Mouse (Mus musculus): ENCODE measurements around the gene Ctnnbl1. TPM values are rescaled to one million over a fixed set of nuclear protein-coding genes. Genes with fewer than 3 reads are reported as not detected.

The Ctnnbl1 gene
- polyA plus RNA-seq, 1 experiment from 2014 or later: 98.8 TPM

- Histone ChIP-seq H3K4me3 (ENCODE audit: low read depth, low read length) (no peak overlapping the region), H3K27me3 (ENCODE audit: control insufficient read depth, insufficient read depth, low read length) (no peaks in the 10 kb centered on the region), H3K36me3 (ENCODE audit: control insufficient read depth, insufficient read depth, low read length) (no peaks in the 10 kb centered on the region), H3K9ac (ENCODE audit: low read length) (no peak overlapping the region), H3K4me2 (no peak overlapping the region), H3K9me3 (ENCODE audit: control insufficient read depth, low read length) (no peaks in the 10 kb centered on the region), H3K27ac (ENCODE audit: low read depth, low read length) (no peak overlapping the region), H3K4me1 (ENCODE audit: control insufficient read depth, insufficient read depth, low read length) (no peaks in the 10 kb centered on the region; the same call in 1 of the 2 replicates)
- no peak for DNase-seq (ENCODE audit: low spot score, missing footprints)
- ATAC-seq (ENCODE audit: low FRiP score): no peak
- 95% methylated on average over 13 of the region's 13 CpGs for WGBS
Observed at GRCm38 (mm10) chr2:157838206-157838923, 101.2 kb downstream of the Ctnnbl1 start.

- no peak for DNase-seq (ENCODE audit: low spot score, missing footprints)
- H3K36me3 ChIP-seq (ENCODE audit: control insufficient read depth, insufficient read depth, low read length): no peaks in the 10 kb centered on the region
- H3K4me1 ChIP-seq (ENCODE audit: control insufficient read depth, insufficient read depth, low read length): no peaks in the 10 kb centered on the region; the same call in 1 of the 2 replicates
- ATAC-seq (ENCODE audit: low FRiP score): no peak
- no peaks in the 10 kb centered on the region for H3K27me3 ChIP-seq (ENCODE audit: control insufficient read depth, insufficient read depth, low read length)
- H3K4me2 ChIP-seq: no peak overlapping the region
- H3K27ac ChIP-seq (ENCODE audit: low read depth, low read length): no peak overlapping the region
- no peak overlapping the region for H3K9ac ChIP-seq (ENCODE audit: low read length)
- no peak overlapping the region for H3K4me3 ChIP-seq (ENCODE audit: low read depth, low read length)
- H3K9me3 ChIP-seq (ENCODE audit: control insufficient read depth, low read length): no peaks in the 10 kb centered on the region
Observed at GRCm38 (mm10) chr2:157840641-157841078, 103.5 kb downstream of the Ctnnbl1 start.

GRCm38 (mm10) chr2:157841121-157841520 is 103.9 kb downstream of the Ctnnbl1 start:
- Histone ChIP-seq H3K4me1 (ENCODE audit: control insufficient read depth, insufficient read depth, low read length) (no peaks in the 10 kb centered on the region; the same call in 1 of the 2 replicates), H3K27ac (ENCODE audit: low read depth, low read length) (no peak overlapping the region; the same call in 1 of the 2 replicates), H3K9me3 (ENCODE audit: control insufficient read depth, low read length) (no peaks in the 10 kb centered on the region), H3K27me3 (ENCODE audit: control insufficient read depth, insufficient read depth, low read length) (no peaks in the 10 kb centered on the region), H3K4me3 (ENCODE audit: low read depth, low read length) (no peak overlapping the region), H3K4me2 (no peak overlapping the region), H3K36me3 (ENCODE audit: control insufficient read depth, insufficient read depth, low read length) (no peaks in the 10 kb centered on the region), H3K9ac (ENCODE audit: low read length) (no peak overlapping the region)
- DNase-seq (ENCODE audit: low spot score, missing footprints) (no peak), ATAC-seq (ENCODE audit: low FRiP score) (no peak)
- WGBS: 80% methylated on average over 6 of the region's 6 CpGs

- Histone ChIP-seq H3K36me3 (ENCODE audit: control insufficient read depth, insufficient read depth, low read length) (no peaks in the 10 kb centered on the region), H3K4me2 (no peak overlapping the region), H3K27me3 (ENCODE audit: control insufficient read depth, insufficient read depth, low read length) (no peaks in the 10 kb centered on the region), H3K27ac (ENCODE audit: low read depth, low read length) (no peak overlapping the region), H3K4me3 (ENCODE audit: low read depth, low read length) (no peak overlapping the region), H3K9ac (ENCODE audit: low read length) (no peak overlapping the region), H3K9me3 (ENCODE audit: control insufficient read depth, low read length) (no peaks in the 10 kb centered on the region), H3K4me1 (ENCODE audit: control insufficient read depth, insufficient read depth, low read length) (no peaks in the 10 kb centered on the region; the same call in 1 of the 2 replicates)
- 79% methylated on average over 2 of the region's 2 CpGs for WGBS
- DNase-seq (ENCODE audit: low spot score, missing footprints): no peak
- ATAC-seq (ENCODE audit: low FRiP score): no peak
Observed at GRCm38 (mm10) chr2:157844746-157845145, 107.5 kb downstream of the Ctnnbl1 start.

- WGBS: 88% methylated on average over 5 of the region's 5 CpGs
- no peak for ATAC-seq (ENCODE audit: low FRiP score)
Observed at GRCm38 (mm10) chr2:157845831-157846230, 108.6 kb downstream of the Ctnnbl1 start.

GRCm38 (mm10) chr2:157853135-157853534 is 115.9 kb downstream of the Ctnnbl1 start:
- 86% methylated on average over 3 of the region's 3 CpGs for WGBS
- H3K4me3 ChIP-seq (ENCODE audit: low read depth, low read length): no peak overlapping the region
- no peaks in the 10 kb centered on the region for H3K4me1 ChIP-seq (ENCODE audit: control insufficient read depth, insufficient read depth, low read length)
- H3K4me2 ChIP-seq: no peak overlapping the region
- DNase-seq (ENCODE audit: low spot score, missing footprints) (no peak), ATAC-seq (ENCODE audit: low FRiP score) (no peak)
- H3K27me3 ChIP-seq (ENCODE audit: control insufficient read depth, insufficient read depth, low read length): no peaks in the 10 kb centered on the region
- H3K36me3 ChIP-seq (ENCODE audit: control insufficient read depth, insufficient read depth, low read length): no peaks in the 10 kb centered on the region
- no peak overlapping the region for H3K9ac ChIP-seq (ENCODE audit: low read length)
- H3K9me3 ChIP-seq (ENCODE audit: control insufficient read depth, low read length): no peaks in the 10 kb centered on the region
- no peak overlapping the region for H3K27ac ChIP-seq (ENCODE audit: low read depth, low read length)

More at GRCm38 (mm10) chr2:157845831-157846230, 108.6 kb downstream of the Ctnnbl1 start:
- no peaks in the 10 kb centered on the region for H3K27me3 ChIP-seq (ENCODE audit: control insufficient read depth, insufficient read depth, low read length)
- no peak overlapping the region for H3K27ac ChIP-seq (ENCODE audit: low read depth, low read length)
- no peaks in the 10 kb centered on the region for H3K36me3 ChIP-seq (ENCODE audit: control insufficient read depth, insufficient read depth, low read length)
- H3K9me3 ChIP-seq (ENCODE audit: control insufficient read depth, low read length): no peaks in the 10 kb centered on the region
- H3K4me1 ChIP-seq (ENCODE audit: control insufficient read depth, insufficient read depth, low read length): no peaks in the 10 kb centered on the region; the same call in 1 of the 2 replicates
- H3K4me3 ChIP-seq (ENCODE audit: low read depth, low read length): no peak overlapping the region
- H3K9ac ChIP-seq (ENCODE audit: low read length): no peak overlapping the region
- no peak overlapping the region for H3K4me2 ChIP-seq
- no peak for DNase-seq (ENCODE audit: low spot score, missing footprints)

GRCm38 (mm10) chr2:157855814-157856213 is 118.6 kb downstream of the Ctnnbl1 start:
- Histone ChIP-seq H3K4me2 (no peak overlapping the region), H3K9me3 (ENCODE audit: control insufficient read depth, low read length) (no peaks in the 10 kb centered on the region), H3K27me3 (ENCODE audit: control insufficient read depth, insufficient read depth, low read length) (no peaks in the 10 kb centered on the region), H3K4me3 (ENCODE audit: low read depth, low read length) (no peak overlapping the region), H3K27ac (ENCODE audit: low read depth, low read length) (no peak overlapping the region), H3K9ac (ENCODE audit: low read length) (no peak overlapping the region), H3K36me3 (ENCODE audit: control insufficient read depth, insufficient read depth, low read length) (no peaks in the 10 kb centered on the region), H3K4me1 (ENCODE audit: control insufficient read depth, insufficient read depth, low read length) (no peaks in the 10 kb centered on the region)
- 87% methylated on average over 6 of the region's 6 CpGs for WGBS
- ATAC-seq (ENCODE audit: low FRiP score) (no peak), DNase-seq (ENCODE audit: low spot score, missing footprints) (no peak)

- H3K27me3 ChIP-seq (ENCODE audit: control insufficient read depth, insufficient read depth, low read length): no peaks in the 10 kb centered on the region
- 79% methylated on average over 3 of the region's 3 CpGs for WGBS
Observed at GRCm38 (mm10) chr2:157857496-157857895, 120.3 kb downstream of the Ctnnbl1 start.

GRCm38 (mm10) chr2:157858317-157858716 is 121.1 kb downstream of the Ctnnbl1 start:
- H3K9me3 ChIP-seq (ENCODE audit: control insufficient read depth, low read length): no peaks in the 10 kb centered on the region
- ATAC-seq (ENCODE audit: low FRiP score) (no peak), DNase-seq (ENCODE audit: low spot score, missing footprints) (no peak)
- no peaks in the 10 kb centered on the region for H3K36me3 ChIP-seq (ENCODE audit: control insufficient read depth, insufficient read depth, low read length)
- no peaks in the 10 kb centered on the region for H3K4me1 ChIP-seq (ENCODE audit: control insufficient read depth, insufficient read depth, low read length)
- no peak overlapping the region for H3K27ac ChIP-seq (ENCODE audit: low read depth, low read length)
- H3K4me2 ChIP-seq: no peak overlapping the region
- WGBS: 84% methylated on average over 7 of the region's 7 CpGs
- H3K4me3 ChIP-seq (ENCODE audit: low read depth, low read length): no peak overlapping the region
- no peaks in the 10 kb centered on the region for H3K27me3 ChIP-seq (ENCODE audit: control insufficient read depth, insufficient read depth, low read length)
- no peak overlapping the region for H3K9ac ChIP-seq (ENCODE audit: low read length)

More at GRCm38 (mm10) chr2:157857496-157857895, 120.3 kb downstream of the Ctnnbl1 start:
- no peak overlapping the region for H3K9ac ChIP-seq (ENCODE audit: low read length)
- H3K27ac ChIP-seq (ENCODE audit: low read depth, low read length): no peak overlapping the region
- no peaks in the 10 kb centered on the region for H3K4me1 ChIP-seq (ENCODE audit: control insufficient read depth, insufficient read depth, low read length)
- ATAC-seq (ENCODE audit: low FRiP score) (no peak), DNase-seq (ENCODE audit: low spot score, missing footprints) (no peak)
- H3K4me2 ChIP-seq: no peak overlapping the region
- no peak overlapping the region for H3K4me3 ChIP-seq (ENCODE audit: low read depth, low read length)
- H3K9me3 ChIP-seq (ENCODE audit: control insufficient read depth, low read length): no peaks in the 10 kb centered on the region
- no peaks in the 10 kb centered on the region for H3K36me3 ChIP-seq (ENCODE audit: control insufficient read depth, insufficient read depth, low read length)
